13 mouse cellular contexts compared by ENCODE assay signal in the genomic region with DNA sequence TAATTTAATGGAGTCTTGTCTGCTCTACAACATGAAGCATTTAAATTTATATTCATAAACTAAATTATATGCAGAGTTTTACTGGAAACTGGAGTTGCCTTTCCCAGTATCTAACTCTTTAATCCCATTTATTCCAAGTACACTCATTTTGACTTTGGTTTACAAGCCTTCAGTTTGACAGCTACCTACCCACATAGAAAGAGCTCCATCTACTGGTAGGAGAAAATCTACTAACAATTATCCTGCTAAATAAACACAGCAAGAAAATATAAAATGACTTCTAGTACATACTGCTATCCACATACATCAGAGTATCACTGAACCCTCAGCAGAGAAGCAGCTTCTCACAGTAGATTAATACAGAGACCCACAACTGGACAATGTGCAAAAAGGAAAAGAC. TPM values are rescaled to one million over a fixed set of nuclear protein-coding genes. Genes with fewer than 3 reads are reported as not detected.
A peak's percentile ranks its signal among the peaks of the same experiment; 100 is the strongest.
DNase-seq lines count a peak whose midpoint lies in the region; ATAC-seq and TF ChIP-seq lines count a peak whose summit lies in the region.
"Had no signal": no experiment of that assay in that cellular context is flagged by ENCODE, and none has a peak within 500 bp of the region (broad histone marks: within the 10 kb centered on the region; RNA-seq: fewer than 3 reads in every experiment).

No protein-coding gene starts in this region.

- no peaks in the 10 kb centered on the region for H3K36me3 ChIP-seq in hindbrain, postnatal 0 days (ENCODE audit: insufficient read depth, low read length)
- H3K36me3 ChIP-seq in hindbrain, embryonic 10.5 days, result no peaks in the 10 kb centered on the region
- H3K36me3 ChIP-seq in lung, postnatal 0 days (ENCODE audit: insufficient read depth, low read length), result no peaks in the 10 kb centered on the region
- peaks cover 8% of the 10 kb centered on the region for H3K36me3 ChIP-seq in G1E (replicated peaks)
- H3K36me3 ChIP-seq in forebrain, postnatal 0 days (ENCODE audit: insufficient read depth), result no peaks in the 10 kb centered on the region
- H3K36me3 ChIP-seq: embryonic facial prominence, embryonic 15.5 days; hindbrain, embryonic 12.5 days had no signal

- no peak overlapping the region for H3K9ac ChIP-seq in hindbrain, postnatal 0 days (replicated peaks; ENCODE audit: low read length)
- H3K9ac ChIP-seq in lung, postnatal 0 days (replicated peaks; ENCODE audit: low read depth), result no peak overlapping the region
- H3K9ac ChIP-seq in forebrain, postnatal 0 days, result no peak overlapping the region
- H3K9ac ChIP-seq: embryonic facial prominence, embryonic 15.5 days; hindbrain, embryonic 12.5 days had no signal

- no peak overlapping the region for H3K4me2 ChIP-seq in hindbrain, postnatal 0 days (ENCODE audit: low read depth, low read length)
- H3K4me2 ChIP-seq in lung, postnatal 0 days (replicated peaks; ENCODE audit: low read depth, low read length), result no peak overlapping the region
- H3K4me2 ChIP-seq in forebrain, postnatal 0 days (ENCODE audit: low read depth), result no peak overlapping the region
- H3K4me2 ChIP-seq: embryonic facial prominence, embryonic 15.5 days; hindbrain, embryonic 12.5 days had no signal

- TF ChIP-seq CTCF in hindbrain, postnatal 0 days (IDR thresholded peaks at IDR 0.05; ENCODE audit: low read depth), result peak; percentile 16; the same call in 1 of the 2 replicates
- TF ChIP-seq CTCF in lung, postnatal 0 days (IDR thresholded peaks at IDR 0.05), result peak; percentile 55
- no peak for TF ChIP-seq CTCF in G1E (IDR thresholded peaks at IDR 0.05; ENCODE audit: low read depth, low read length)
- TF ChIP-seq CTCF in forebrain, postnatal 0 days (IDR thresholded peaks at IDR 0.05; ENCODE audit: low read depth), result no peak

- no peak overlapping the region for H3K27ac ChIP-seq in hindbrain, postnatal 0 days
- no peak overlapping the region for H3K27ac ChIP-seq in hindbrain, embryonic 10.5 days
- H3K27ac ChIP-seq in lung, postnatal 0 days (ENCODE audit: low read length), result no peak overlapping the region
- H3K27ac ChIP-seq in forebrain, postnatal 0 days (ENCODE audit: low read depth, low read length), result no peak overlapping the region
- H3K27ac ChIP-seq: embryonic facial prominence, embryonic 15.5 days; hindbrain, embryonic 12.5 days; macrophage had no signal

- H3K4me3 ChIP-seq in hindbrain, postnatal 0 days (ENCODE audit: low read length), result no peak overlapping the region
- no peak overlapping the region for H3K4me3 ChIP-seq in hindbrain, embryonic 10.5 days
- H3K4me3 ChIP-seq in lung, postnatal 0 days (ENCODE audit: low read depth, low read length), result no peak overlapping the region
- H3K4me3 ChIP-seq in G1E (ENCODE audit: low read depth, low read length), result no peak overlapping the region
- H3K4me3 ChIP-seq in forebrain, postnatal 0 days (ENCODE audit: low read depth, low read length), result no peak overlapping the region
- H3K4me3 ChIP-seq: embryonic facial prominence, embryonic 15.5 days; hindbrain, embryonic 12.5 days had no signal

- DNase-seq in hindbrain, postnatal 0 days (ENCODE audit: low spot score), result no peak
- DNase-seq in hindbrain, embryonic 10.5 days (ENCODE audit: low spot score), result no peak
- DNase-seq in lung, postnatal 0 days (ENCODE audit: low spot score), result peak; percentile 62
- DNase-seq in lung, postnatal 10 days, result no peak
- peak; percentile 2 for DNase-seq in G1E (ENCODE audit: low spot score)
- DNase-seq in right cerebral cortex, adult 18-20 months, result no peak
- DNase-seq in forebrain, postnatal 0 days, result no peak
- DNase-seq: cerebellum, postnatal 14 days; kidney, postnatal 14 days had no signal

- ATAC-seq in hindbrain, postnatal 0 days, result no peak
- no peak for ATAC-seq in lung, postnatal 0 days
- no peak for ATAC-seq in G1E (ENCODE audit: extremely low read depth, insufficient number of reproducible peaks, low FRiP score, poor library complexity, severe bottlenecking)
- ATAC-seq in common myeloid progenitor, adult 5-6 weeks (replicated peaks; ENCODE audit: low read depth, poor library complexity, severe bottlenecking), result 0 out of 2 replicates have a peak, but pooled peaks have one; percentile 32
- no peak for ATAC-seq in forebrain, postnatal 0 days

- no peaks in the 10 kb centered on the region for H3K4me1 ChIP-seq in hindbrain, postnatal 0 days (ENCODE audit: insufficient read depth, low read length)
- no peaks in the 10 kb centered on the region for H3K4me1 ChIP-seq in hindbrain, embryonic 10.5 days (replicated peaks)
- H3K4me1 ChIP-seq in lung, postnatal 0 days (ENCODE audit: insufficient read depth, low read depth, low read length), result 0 out of 2 replicates have a peak, but pooled peaks cover 8% of the 10 kb centered on the region
- peaks cover 5% of the 10 kb centered on the region; the same call in 1 of the 2 replicates for H3K4me1 ChIP-seq in G1E (ENCODE audit: insufficient read depth, low read depth, low read length)
- no peaks in the 10 kb centered on the region for H3K4me1 ChIP-seq in forebrain, postnatal 0 days (ENCODE audit: insufficient read depth)

- no peaks in the 10 kb centered on the region for H3K9me3 ChIP-seq in hindbrain, postnatal 0 days (ENCODE audit: low read length)
- no peaks in the 10 kb centered on the region for H3K9me3 ChIP-seq in hindbrain, embryonic 10.5 days
- no peaks in the 10 kb centered on the region for H3K9me3 ChIP-seq in lung, postnatal 0 days (ENCODE audit: low read length)
- no peaks in the 10 kb centered on the region for H3K9me3 ChIP-seq in G1E (replicated peaks)
- H3K9me3 ChIP-seq in forebrain, postnatal 0 days (ENCODE audit: low read length), result no peaks in the 10 kb centered on the region
- H3K9me3 ChIP-seq: embryonic facial prominence, embryonic 15.5 days; hindbrain, embryonic 12.5 days had no signal

- TF ChIP-seq EP300 in lung, postnatal 0 days (IDR thresholded peaks at IDR 0.05), result no peak

- H3K27me3 ChIP-seq in hindbrain, postnatal 0 days (ENCODE audit: insufficient read depth, low read length), result no peaks in the 10 kb centered on the region
- H3K27me3 ChIP-seq in hindbrain, embryonic 10.5 days (ENCODE audit: insufficient read depth, poor library complexity, severe bottlenecking), result no peaks in the 10 kb centered on the region
- no peaks in the 10 kb centered on the region for H3K27me3 ChIP-seq in lung, postnatal 0 days (replicated peaks; ENCODE audit: insufficient read depth, low read length)
- no peaks in the 10 kb centered on the region for H3K27me3 ChIP-seq in G1E (ENCODE audit: insufficient read depth, low read length)
- no peaks in the 10 kb centered on the region for H3K27me3 ChIP-seq in forebrain, postnatal 0 days (ENCODE audit: insufficient read depth, low read length)
- H3K27me3 ChIP-seq: embryonic facial prominence, embryonic 15.5 days; hindbrain, embryonic 12.5 days had no signal

RNA-seq across cellular contexts. Expression of gene Smurf2, which starts 9.3 kb away (rescaled TPM):
- total RNA-seq in hindbrain, postnatal 0 days (2014; rRNA removed), result 27.2 and 35.7 TPM in 2 replicates
- polyA plus RNA-seq in hindbrain, postnatal 0 days (2015; fragmentation: Nextera tagmentation; extraction: Ambion mirVana), result 8.7 TPM in 2 replicates
- 13.0 and 13.3 TPM in 2 replicates for polyA plus RNA-seq in hindbrain, embryonic 10.5 days (2016; fragmentation: Nextera tagmentation; extraction: Ambion mirVana)
- polyA plus RNA-seq in lung, postnatal 0 days (2015; fragmentation: Nextera tagmentation; extraction: Ambion mirVana), result 20.0 and 22.3 TPM in 2 replicates
- total RNA-seq in G1E (2014; fragmentation: Nextera tagmentation), result 27.9 and 28.1 TPM in 2 replicates
- total RNA-seq in G1E (2017), result 20.0 TPM in 2 replicates
- 2.2 and 2.4 TPM in 2 replicates for polyA plus RNA-seq in G1E (2012)
- 26.2 and 30.2 TPM in 2 replicates for total RNA-seq in common myeloid progenitor, adult 5-6 weeks (2017)
- 44.3 and 46.1 TPM in 2 replicates for total RNA-seq in forebrain, postnatal 0 days (2014; rRNA removed)
- polyA plus RNA-seq in forebrain, postnatal 0 days (2015; fragmentation: Nextera tagmentation; extraction: Ambion mirVana), result 6.6 and 7.4 TPM in 2 replicates

Comparison
In these comparisons a context has a peak if more than half of its experiments do, and no peak if none do; other contexts are left out.
1. DNase-seq: peak in lung, postnatal 0 days (single experiment) and G1E (single experiment); none in hindbrain, postnatal 0 days (single experiment), hindbrain, embryonic 10.5 days (single experiment), lung, postnatal 10 days (single experiment), right cerebral cortex, adult 18-20 months (single experiment) and forebrain, postnatal 0 days (single experiment).
2. CTCF ChIP-seq: peak in hindbrain, postnatal 0 days (single experiment) and lung, postnatal 0 days (single experiment); none in G1E (single experiment) and forebrain, postnatal 0 days (single experiment).